Mouse (Mus musculus) heart, embryonic 12.5 days (tissue): ENCODE results near the gene Akr1c12. TPM values are rescaled to one million over a fixed set of nuclear protein-coding genes. Genes with fewer than 3 reads are reported as not detected.
"Not testable (repeated sequence)": the region's sequence is repeated elsewhere in the genome, so short reads cannot be mapped to it uniquely, and the experiment has no call there.

Experiments used
- ATAC-seq: fragments of 200-750 bp; cut with Nextera tagmentation; 2 replicates; pipeline ENCODE4 v1.8.0; 2017; ENCODE audit warnings: moderate TSS enrichment, moderate library complexity; ENCODE audit not compliant: insufficient number of reproducible peaks, low FRiP score
- H3K27ac ChIP-seq: fragments of 300-500 bp; sonication (generic); 2 replicates; pipeline ENCODE4 v1.5.1; 2016; ENCODE audit warnings: mild to moderate bottlenecking, moderate library complexity; ENCODE audit not compliant: poor library complexity, severe bottlenecking
- H3K27me3 ChIP-seq: fragments of 300-500 bp; sonication (generic); replicated peaks from 2 replicates; pipeline ENCODE4 v1.6.1; 2016; ENCODE audit warnings: mild to moderate bottlenecking, moderate library complexity
- H3K36me3 ChIP-seq: fragments of 300-500 bp; sonication (generic); 2 replicates; pipeline ENCODE4 v1.6.1; 2016; ENCODE audit warnings: mild to moderate bottlenecking, moderate library complexity
- H3K4me1 ChIP-seq: fragments of 300-500 bp; sonication (generic); replicated peaks from 2 replicates; pipeline ENCODE4 v1.6.1; 2016; ENCODE audit warnings: mild to moderate bottlenecking
- H3K4me2 ChIP-seq: fragments of 300-500 bp; sonication (generic); 2 replicates; pipeline ENCODE4 v1.6.1; 2016; ENCODE audit warnings: mild to moderate bottlenecking, moderate library complexity
- H3K4me3 ChIP-seq: fragments of 300-500 bp; sonication (generic); 2 replicates; pipeline ENCODE4 v1.5.1; 2016; ENCODE audit warnings: mild to moderate bottlenecking
- H3K9ac ChIP-seq: fragments of 300-500 bp; sonication (generic); 2 replicates; pipeline ENCODE4 v1.6.1; 2016; ENCODE audit warnings: mild to moderate bottlenecking, moderate library complexity
- H3K9me3 ChIP-seq: fragments of 300-500 bp; sonication (generic); replicated peaks from 2 replicates; pipeline ENCODE4 v1.6.1; 2016; ENCODE audit warnings: mild to moderate bottlenecking, moderate library complexity
- WGBS: fragments of 180-500 bp; shearing (Covaris S2); methylation state at CpG from one replicate; pipeline ENCODE4 v1.1.7; 2016; 5-methylcytosine and 5-hydroxymethylcytosine counted together
- polyA plus RNA-seq: library from polyadenylated mRNA; unstranded; fragments of >200 nt; fragmentation: Nextera tagmentation; extraction: Ambion mirVana; gene quantifications from 2 replicates; pipeline ENCODE4 v1.2.1, GENCODE M21; 2016

Gene Akr1c12
- polyA plus RNA-seq = 0.53 and 0.55 TPM in 2 replicates

DNA sequence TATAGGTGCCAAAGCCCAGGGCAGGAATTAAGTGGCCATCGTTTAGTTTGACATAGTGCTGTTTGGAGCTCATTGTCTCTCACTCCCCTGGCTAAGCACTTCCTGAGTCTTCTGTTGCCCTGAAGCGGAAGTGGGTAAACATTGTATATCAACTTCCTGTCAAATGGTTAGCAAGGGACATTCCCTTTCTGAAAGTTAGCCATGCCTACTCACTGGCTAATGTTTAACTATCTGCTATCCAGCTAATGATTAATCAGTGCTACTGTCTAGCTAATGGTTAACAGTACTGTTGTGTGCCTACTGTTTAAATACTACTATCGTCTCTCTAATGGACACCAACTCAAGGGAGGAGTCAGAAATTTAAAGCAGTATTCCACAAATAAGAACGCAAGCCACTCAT, at the start of gene Akr1c12:
TSS of gene Akr1c12 (minus strand) at position 150 of the 400 bp plus-strand sequence.
- no peaks in the 10 kb centered on the region for H3K36me3 ChIP-seq
- H3K4me3 ChIP-seq = no peak within 1 kb of the TSS
- H3K4me1 ChIP-seq = no peaks in the 10 kb centered on the region
- 60% methylated on average over 4 of the region's 4 CpGs for WGBS
- no peaks in the 10 kb centered on the region for H3K27me3 ChIP-seq
- no peak for ATAC-seq
- no peak within 1 kb of the TSS for H3K9ac ChIP-seq
- H3K27ac ChIP-seq = no peak within 1 kb of the TSS
- no peak within 1 kb of the TSS for H3K4me2 ChIP-seq
- H3K9me3 ChIP-seq = no peaks in the 10 kb centered on the region

DNA sequence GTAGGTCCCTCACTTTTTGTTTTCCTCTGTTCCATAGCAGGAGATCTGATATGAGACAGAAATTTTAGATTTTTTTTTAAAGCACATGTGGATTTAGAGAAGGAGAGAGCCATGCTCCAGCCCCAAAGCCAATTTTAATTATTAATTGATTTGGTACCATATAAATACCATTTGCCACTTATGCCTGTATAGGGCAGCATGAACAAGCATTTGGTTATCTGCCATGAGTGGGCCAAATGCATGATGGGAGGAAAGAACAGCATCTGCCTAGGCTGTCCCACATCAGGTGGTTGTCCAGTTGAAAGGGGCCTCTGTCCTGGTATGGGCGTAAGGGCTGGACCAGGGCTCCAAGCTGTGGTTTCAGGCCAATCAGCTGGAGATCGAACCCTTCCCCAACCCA, 39.5 kb upstream of the Akr1c12 start:
- no peak for ATAC-seq
- no peaks in the 10 kb centered on the region for H3K9me3 ChIP-seq
- H3K27me3 ChIP-seq = no peaks in the 10 kb centered on the region
- H3K9ac ChIP-seq = no peak overlapping the region
- 77% methylated on average over 2 of the region's 2 CpGs for WGBS
- H3K4me1 ChIP-seq = no peaks in the 10 kb centered on the region
- H3K36me3 ChIP-seq = no peaks in the 10 kb centered on the region
- H3K4me3 ChIP-seq = no peak overlapping the region
- H3K4me2 ChIP-seq = no peak overlapping the region
- no peak overlapping the region for H3K27ac ChIP-seq

DNA sequence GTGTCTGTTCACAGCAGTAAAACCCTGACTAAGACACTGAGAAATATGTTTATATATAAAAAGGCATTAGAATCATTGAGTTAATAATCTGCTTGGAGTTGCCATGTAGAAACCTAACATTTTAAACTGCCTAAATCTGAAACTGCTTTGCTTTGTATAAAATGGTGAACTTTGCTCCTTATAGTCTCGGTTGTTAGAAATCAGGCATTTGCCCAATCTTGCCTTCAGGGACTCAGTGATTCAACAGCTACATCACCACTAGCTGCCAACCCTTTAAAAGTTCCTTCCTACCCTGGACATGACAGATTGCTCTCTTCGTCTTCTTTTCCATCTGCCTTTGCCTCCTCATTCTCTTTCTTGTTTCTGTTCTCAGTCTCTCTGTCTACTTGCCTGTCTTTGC, 34.7 kb upstream of the Akr1c12 start:
- Histone ChIP-seq H3K9me3 (no peaks in the 10 kb centered on the region), H3K4me1 (no peaks in the 10 kb centered on the region), H3K9ac (no peak overlapping the region), H3K27me3 (no peaks in the 10 kb centered on the region), H3K36me3 (no peaks in the 10 kb centered on the region), H3K27ac (no peak overlapping the region), H3K4me2 (no peak overlapping the region), H3K4me3 (no peak overlapping the region)
- WGBS = 77% methylated on average over 2 of the region's 2 CpGs
- no peak for ATAC-seq

DNA sequence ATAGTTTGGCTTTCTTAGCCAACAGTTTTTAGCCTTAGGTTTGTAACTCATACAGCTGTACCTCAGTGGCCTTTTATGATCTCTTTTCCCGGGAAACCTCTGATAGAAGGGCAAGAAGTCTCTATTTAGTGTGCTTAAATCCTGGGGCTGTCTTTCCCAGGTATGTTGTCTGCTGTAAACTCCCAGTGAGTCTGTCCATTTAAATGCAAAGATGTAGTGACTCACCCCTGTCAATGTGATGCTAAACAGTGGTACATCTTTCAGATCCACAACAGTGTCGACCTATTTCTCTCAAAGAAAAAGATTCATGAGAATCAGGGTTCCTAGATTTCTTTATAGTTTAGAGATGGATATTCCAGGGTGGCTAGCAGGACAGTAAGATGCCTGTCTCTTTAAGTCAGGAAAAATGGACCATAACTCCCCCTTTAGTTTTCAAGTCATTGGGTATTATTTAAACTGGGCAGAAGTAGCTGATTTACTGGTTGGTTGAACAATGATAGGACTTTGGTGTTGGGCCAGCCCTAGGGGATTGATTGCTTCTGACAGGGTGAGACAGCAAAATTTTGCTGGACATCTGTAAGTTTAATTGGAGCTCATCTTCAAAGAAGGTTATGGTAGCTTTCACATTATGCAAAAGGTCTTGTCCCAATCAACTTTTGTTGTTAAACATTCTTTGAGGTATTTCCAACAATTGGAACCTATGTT, 25.8 kb upstream of the Akr1c12 start:
- no peak for ATAC-seq
- Histone ChIP-seq H3K9ac (no peak overlapping the region), H3K4me3 (no peak overlapping the region), H3K9me3 (peaks cover 4% of the 10 kb centered on the region; the same call in 1 of the 2 replicates), H3K27me3 (no peaks in the 10 kb centered on the region), H3K4me1 (no peaks in the 10 kb centered on the region), H3K36me3 (no peaks in the 10 kb centered on the region), H3K27ac (no peak overlapping the region), H3K4me2 (no peak overlapping the region)
- 48% methylated on average over 2 of the region's 2 CpGs for WGBS

DNA sequence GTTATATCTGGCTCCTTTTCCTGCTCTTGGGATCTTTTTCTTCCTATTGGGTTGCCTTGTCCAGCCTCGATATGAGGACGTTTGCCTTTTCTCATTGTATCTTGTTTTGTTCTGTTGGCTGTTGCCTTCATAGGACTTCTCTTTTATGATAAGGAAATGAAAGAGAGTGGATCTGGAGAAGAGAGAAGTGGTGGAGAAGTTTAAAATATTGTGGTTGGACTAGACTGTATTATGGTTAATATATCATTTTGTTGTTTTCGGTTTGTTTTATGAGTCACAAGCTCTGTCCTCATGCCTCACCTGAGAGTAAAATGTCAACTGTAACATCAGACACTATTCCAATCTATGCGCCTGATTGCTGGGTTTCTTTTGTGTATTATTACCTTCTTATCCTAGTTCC, 17.8 kb upstream of the Akr1c12 start:
- H3K9me3 ChIP-seq = no peaks in the 10 kb centered on the region
- no peak overlapping the region for H3K9ac ChIP-seq
- H3K27ac ChIP-seq = no peak overlapping the region
- H3K4me3 ChIP-seq = no peak overlapping the region
- no peaks in the 10 kb centered on the region for H3K4me1 ChIP-seq
- no peaks in the 10 kb centered on the region for H3K36me3 ChIP-seq
- WGBS = 85% methylated on average over 4 of the region's 4 CpGs
- no peak overlapping the region for H3K4me2 ChIP-seq
- no peak for ATAC-seq
- H3K27me3 ChIP-seq = no peaks in the 10 kb centered on the region

DNA sequence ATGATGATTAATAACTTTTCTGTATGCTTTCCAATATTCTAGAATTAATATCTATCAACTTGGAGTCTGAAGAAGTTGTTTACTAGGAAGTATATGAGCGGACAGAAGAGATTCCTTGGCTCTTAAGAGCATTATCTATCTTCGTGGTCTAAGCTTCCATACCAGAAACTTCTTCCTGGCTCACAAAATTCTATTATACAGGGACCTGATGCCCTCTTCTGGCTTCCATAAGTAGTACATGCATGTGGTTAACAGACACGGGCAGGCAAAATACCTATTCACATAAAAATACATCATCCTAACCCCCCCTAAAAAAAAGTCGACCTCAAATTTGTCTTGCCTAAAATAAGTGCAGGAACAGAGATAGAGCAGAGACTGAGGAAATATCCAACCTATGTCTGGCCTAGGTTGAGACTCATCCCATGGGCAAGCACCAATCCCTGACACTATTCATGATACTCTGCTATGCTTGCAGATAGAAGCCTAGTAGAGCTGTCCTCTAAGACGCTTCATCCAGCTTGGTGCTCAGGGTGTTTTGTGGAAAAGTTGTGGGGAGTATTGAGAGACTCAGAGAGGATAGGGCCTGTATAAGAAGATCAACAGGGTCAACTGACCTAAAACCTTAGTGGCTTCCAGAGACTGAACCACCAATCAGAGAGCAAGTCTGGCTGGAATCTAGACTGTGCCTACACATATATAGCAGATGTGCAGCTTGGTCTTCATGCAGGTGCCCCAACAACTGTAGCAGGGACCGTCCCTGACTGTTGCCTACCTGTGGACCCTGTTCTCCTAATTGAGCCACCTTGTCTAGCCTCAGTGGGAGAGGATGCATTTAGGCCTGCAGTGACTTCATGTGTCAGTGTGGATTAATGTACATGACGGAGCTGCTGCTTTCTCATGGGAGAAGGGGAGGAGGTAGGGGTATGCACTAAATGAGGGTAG, 2.5 kb upstream of the Akr1c12 start:
- ATAC-seq = no peak
- Histone ChIP-seq H3K9me3 (no peaks in the 10 kb centered on the region), H3K4me1 (no peaks in the 10 kb centered on the region), H3K27me3 (no peaks in the 10 kb centered on the region), H3K9ac (no peak overlapping the region), H3K36me3 (no peaks in the 10 kb centered on the region), H3K4me3 (no peak overlapping the region), H3K27ac (no peak overlapping the region), H3K4me2 (no peak overlapping the region)
- 31% methylated on average over 7 of the region's 7 CpGs for WGBS

DNA sequence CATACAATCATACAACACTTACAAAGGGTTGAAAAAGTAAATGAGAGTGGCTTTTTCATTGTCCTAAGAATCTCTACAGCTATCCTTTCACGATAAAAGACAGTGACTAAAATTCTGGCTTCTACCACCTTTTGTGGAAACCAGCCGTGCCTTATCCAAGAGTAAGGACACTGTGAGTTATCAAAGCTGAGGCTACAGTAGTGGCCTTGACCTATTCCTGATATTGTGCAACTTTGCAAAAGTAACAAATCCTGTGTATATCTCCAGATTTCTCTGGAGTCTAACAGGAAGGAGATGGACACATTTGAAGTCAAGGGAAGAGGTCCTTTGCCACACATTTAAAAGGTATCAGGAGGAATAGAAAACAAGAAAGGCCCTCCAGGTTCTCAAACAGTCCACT, 1.7 kb downstream of the Akr1c12 start:
- Histone ChIP-seq H3K9ac (no peak overlapping the region), H3K36me3 (no peaks in the 10 kb centered on the region), H3K9me3 (no peaks in the 10 kb centered on the region), H3K4me2 (no peak overlapping the region), H3K4me3 (no peak overlapping the region), H3K27me3 (no peaks in the 10 kb centered on the region), H3K4me1 (no peaks in the 10 kb centered on the region), H3K27ac (no peak overlapping the region)
- 71% methylated on average over 2 of the region's 2 CpGs for WGBS
- no peak for ATAC-seq

DNA sequence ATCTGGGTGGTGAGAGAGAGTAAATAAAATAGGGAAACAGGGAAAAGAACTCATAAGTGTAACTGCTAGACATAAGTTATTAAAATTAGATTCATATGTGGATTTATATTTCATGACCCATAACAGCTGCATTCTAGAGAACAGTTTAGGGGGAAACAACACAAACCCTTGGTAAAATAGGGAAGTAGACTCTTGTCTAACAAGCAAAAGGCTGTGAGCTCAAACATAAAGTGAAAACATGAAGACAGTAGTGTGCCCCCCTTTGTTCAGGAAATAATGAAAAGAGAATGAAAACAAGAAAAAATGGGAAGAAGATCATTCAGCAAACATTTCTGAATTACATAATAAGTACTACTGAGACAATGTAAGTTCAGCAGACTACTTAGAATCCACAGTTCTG, 8.4 kb downstream of the Akr1c12 start:
- no peaks in the 10 kb centered on the region for H3K27me3 ChIP-seq
- H3K36me3 ChIP-seq = no peaks in the 10 kb centered on the region
- no peak overlapping the region for H3K9ac ChIP-seq
- H3K9me3 ChIP-seq = no peaks in the 10 kb centered on the region
- H3K27ac ChIP-seq = no peak overlapping the region
- no peak overlapping the region for H3K4me3 ChIP-seq
- ATAC-seq = no peak
- no peaks in the 10 kb centered on the region for H3K4me1 ChIP-seq
- no peak overlapping the region for H3K4me2 ChIP-seq

DNA sequence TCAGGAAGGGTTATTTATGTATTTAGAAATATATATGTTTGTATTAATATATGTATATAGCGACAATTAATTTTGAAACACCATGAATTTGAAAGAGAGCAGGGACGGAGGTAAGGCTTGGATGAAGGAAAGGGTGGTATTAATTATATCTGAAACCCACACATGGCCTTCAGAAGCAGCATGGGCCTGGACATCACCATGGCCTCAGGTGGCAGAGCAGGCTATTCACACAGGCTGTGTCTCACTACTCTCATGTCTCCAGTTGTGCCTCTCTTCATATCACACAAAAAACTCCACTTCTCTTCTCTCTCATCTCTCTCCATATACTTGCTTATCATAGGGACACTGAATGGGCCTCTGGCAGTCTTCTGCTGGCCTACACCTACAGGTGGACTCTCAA, 13.8 kb downstream of the Akr1c12 start:
- 83% methylated on average over 2 of the region's 2 CpGs for WGBS

DNA sequence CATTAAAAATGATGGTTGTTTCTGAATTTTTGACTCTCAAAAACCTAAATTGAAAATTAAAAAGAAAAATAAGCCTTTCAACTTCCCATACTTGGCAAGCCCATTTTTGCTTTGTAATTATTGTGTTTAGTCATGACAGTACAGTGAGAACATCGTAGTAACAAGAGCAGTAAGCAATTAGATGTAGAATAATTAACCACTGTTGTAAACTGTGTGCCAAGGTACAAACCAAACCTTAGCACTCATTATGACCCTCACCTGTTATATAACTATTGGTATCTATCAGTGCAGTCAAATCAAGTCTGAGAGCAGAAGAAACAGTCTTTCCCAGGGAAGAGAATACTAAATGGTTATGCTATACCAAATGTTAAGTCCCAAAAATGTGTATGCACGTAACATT, 14.2 kb downstream of the Akr1c12 start:
- 79% methylated on average over 2 of the region's 2 CpGs for WGBS
- Histone ChIP-seq H3K4me1 (no peaks in the 10 kb centered on the region), H3K4me3 (no peak overlapping the region), H3K9ac (no peak overlapping the region), H3K36me3 (no peaks in the 10 kb centered on the region), H3K4me2 (no peak overlapping the region), H3K9me3 (no peaks in the 10 kb centered on the region), H3K27me3 (no peaks in the 10 kb centered on the region), H3K27ac (no peak overlapping the region)
- no peak for ATAC-seq

More for the DNA sequence above, 13.8 kb downstream of the Akr1c12 start:
- H3K4me2 ChIP-seq, H3K27me3 ChIP-seq, H3K27ac ChIP-seq, ATAC-seq, H3K4me1 ChIP-seq, H3K4me3 ChIP-seq, H3K36me3 ChIP-seq, H3K9me3 ChIP-seq, H3K9ac ChIP-seq: not testable (repeated sequence)

DNA sequence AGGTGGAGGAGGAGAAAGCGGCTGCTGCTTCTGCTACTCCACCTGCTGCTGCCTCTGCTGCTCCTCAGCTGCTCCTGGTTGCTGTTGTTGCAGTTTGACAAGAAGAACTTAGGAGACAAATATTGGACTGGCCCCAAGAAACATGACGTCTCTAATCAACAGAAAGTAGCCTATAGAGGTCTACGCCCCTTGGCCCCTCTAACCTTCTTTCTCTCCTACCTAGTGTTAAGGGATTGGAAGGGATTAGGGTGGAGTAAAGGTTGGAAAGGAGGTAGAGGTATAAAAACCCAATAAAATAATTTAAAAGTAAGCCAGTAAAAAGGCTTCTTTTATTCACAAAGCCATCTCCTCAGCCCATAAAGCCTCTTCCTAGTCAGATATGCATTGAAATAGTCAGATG, 14.6 kb downstream of the Akr1c12 start:
- H3K4me2 ChIP-seq = no peak overlapping the region
- no peaks in the 10 kb centered on the region for H3K36me3 ChIP-seq
- no peaks in the 10 kb centered on the region for H3K27me3 ChIP-seq
- no peaks in the 10 kb centered on the region for H3K4me1 ChIP-seq
- no peak overlapping the region for H3K27ac ChIP-seq
- ATAC-seq = no peak
- H3K4me3 ChIP-seq = no peak overlapping the region
- WGBS = 69% methylated on average over 3 of the region's 3 CpGs
- H3K9ac ChIP-seq = no peak overlapping the region
- H3K9me3 ChIP-seq = no peaks in the 10 kb centered on the region
